Mouse (Mus musculus) CH12.LX (cell line): ENCODE measurements around the gene Gli2.

Experiments used
- CTCF ChIP-seq, 2 experiments: IDR thresholded peaks in 1 of 2; conservative IDR thresholded peaks in 1 of 2; 2 replicates each; pipeline ENCODE4 v1.5.1; 2011 to 2012; ENCODE audit warnings: low read depth in 2 of 2, low read length in 2 of 2, improper control_type of control experiment in 1 of 2, inconsistent platforms in 1 of 2, mild to moderate bottlenecking in 1 of 2, moderate library complexity in 1 of 2
- EP300 ChIP-seq: IDR thresholded peaks from 2 replicates; pipeline ENCODE4 v1.6.1; 2011; ENCODE audit warnings: low read length, improper control_type of control experiment
- MAZ ChIP-seq: IDR thresholded peaks from 2 replicates; pipeline ENCODE4 v1.6.1; 2012; ENCODE audit warnings: low read depth, mild to moderate bottlenecking, inconsistent platforms, low read length, improper control_type of control experiment, moderate library complexity
- POLR2A ChIP-seq: IDR thresholded peaks from 2 replicates; pipeline ENCODE4 v1.6.1; 2011; ENCODE audit warnings: low read depth, mild to moderate bottlenecking, improper control_type of control experiment, low read length
- UBTF ChIP-seq: IDR thresholded peaks from 2 replicates; pipeline ENCODE4 v1.6.1; 2012; ENCODE audit warnings: low read depth, mild to moderate bottlenecking, inconsistent platforms, low read length, improper control_type of control experiment, moderate library complexity
- ZC3H11A ChIP-seq: IDR thresholded peaks from 2 replicates; pipeline ENCODE4 v1.6.1; 2012; ENCODE audit warnings: low read depth, mild to moderate bottlenecking, inconsistent platforms, low read length, improper control_type of control experiment
- ZMIZ1 ChIP-seq: IDR thresholded peaks from 2 replicates; pipeline ENCODE4 v1.6.1; 2012; ENCODE audit warnings: low read depth, mild to moderate bottlenecking, inconsistent platforms, low read length, improper control_type of control experiment

- TF ChIP-seq POLR2A: no peak
- TF ChIP-seq CTCF (conservative IDR thresholded peaks at IDR 0.05 in 1 of 2, IDR thresholded peaks at IDR 0.05 in 1 of 2; ENCODE audit: low read depth in 2 of 2, low read length in 2 of 2): no peak
- TF ChIP-seq EP300: no peak
- TF ChIP-seq MAZ: no peak
- TF ChIP-seq ZMIZ1: no peak
- no peak for TF ChIP-seq ZC3H11A
- no peak for TF ChIP-seq UBTF
Observed at GRCm38 (mm10) chr1:118970068-118970467, 83.4 kb downstream of the Gli2 start.
